Mouse (Mus musculus) lung, adult 18-20 months (tissue): ENCODE results near the gene Gm45140.

ENCODE experiments used
- DNase-seq, 2 experiments: peaks; one replicate each; pipeline ENCODE4 v3.0.0; 2022; ENCODE audit warnings: mixed read lengths in 2 of 2

The Gm45140 gene

GRCm38 (mm10) chr6:87796251-87796880 is 39.2 kb downstream of the Gm45140 start:
- no peak for DNase-seq

GRCm38 (mm10) chr6:87795385-87796150 is 40.0 kb downstream of the Gm45140 start:
- DNase-seq, result no peak

GRCm38 (mm10) chr6:87793821-87794510 is 41.6 kb downstream of the Gm45140 start:
- no peak for DNase-seq

GRCm38 (mm10) chr6:87791826-87792225 is 43.8 kb downstream of the Gm45140 start:
- no peak for DNase-seq

- peak; percentile 59 to 60 for DNase-seq
Measured at GRCm38 (mm10) chr6:87790779-87791480, 44.7 kb downstream of the Gm45140 start.

GRCm38 (mm10) chr6:87789791-87790190 is 45.8 kb downstream of the Gm45140 start:
- no peak for DNase-seq

- peak; percentile 69 to 73 for DNase-seq
Measured at GRCm38 (mm10) chr6:87788896-87789587, 46.6 kb downstream of the Gm45140 start.

- no peak for DNase-seq
Measured at GRCm38 (mm10) chr6:87788266-87788895, 47.2 kb downstream of the Gm45140 start.

GRCm38 (mm10) chr6:87787108-87787890 is 48.3 kb downstream of the Gm45140 start:
- no peak for DNase-seq

GRCm38 (mm10) chr6:87786621-87787020 is 49.0 kb downstream of the Gm45140 start:
- no peak for DNase-seq

- no peak for DNase-seq
Measured at GRCm38 (mm10) chr6:87784033-87784432, 51.6 kb downstream of the Gm45140 start.

- no peak for DNase-seq
Measured at GRCm38 (mm10) chr6:87780546-87781301, 54.9 kb downstream of the Gm45140 start.

- no peak for DNase-seq
Measured at GRCm38 (mm10) chr6:87779174-87780165, 56.1 kb downstream of the Gm45140 start.

- no peak for DNase-seq
Measured at GRCm38 (mm10) chr6:87778294-87779173, 57.1 kb downstream of the Gm45140 start.

- DNase-seq, result no peak
Measured at GRCm38 (mm10) chr6:87777842-87778241, 57.8 kb downstream of the Gm45140 start, which contains the start of gene Gp9. Gp9 (plus strand) TSS chr6:87778072.

- DNase-seq, result no peak
Measured at GRCm38 (mm10) chr6:87776663-87777062, 58.9 kb downstream of the Gm45140 start.

GRCm38 (mm10) chr6:87775588-87776245 is 59.9 kb downstream of the Gm45140 start:
- DNase-seq, result no peak
